Mouse (Mus musculus): Measurements from ENCODE around the gene Isl2. TPM values are rescaled to one million over a fixed set of nuclear protein-coding genes. Genes with fewer than 3 reads are reported as not detected.

Isl2 gene
- polyA plus RNA-seq, 1 experiment from 2014 or later: not detected

DNA sequence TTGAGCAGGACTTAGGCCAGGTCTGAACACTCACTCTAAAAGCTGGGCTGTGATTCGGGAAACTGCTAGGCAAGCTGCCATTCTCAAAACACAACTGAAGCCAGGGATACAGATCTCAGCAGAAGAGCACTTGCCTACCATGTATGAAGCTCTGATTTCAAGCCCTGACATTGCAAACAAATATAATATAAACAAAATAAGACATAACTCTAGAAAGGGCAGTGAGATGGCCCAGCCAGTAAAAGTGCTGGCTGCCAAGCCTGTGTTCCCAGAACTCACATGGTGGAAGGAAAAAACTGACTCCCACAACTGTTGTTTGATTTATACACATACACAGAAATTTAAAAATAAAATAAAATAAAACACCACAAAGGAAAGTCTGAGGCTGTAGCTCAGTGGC, 32.6 kb downstream of the Isl2 start:
- Histone ChIP-seq H3K4me1 (ENCODE audit: control insufficient read depth, insufficient read depth, low read length) (no peaks in the 10 kb centered on the region), H3K9me3 (ENCODE audit: control insufficient read depth, low read length) (no peaks in the 10 kb centered on the region), H3K4me3 (ENCODE audit: low read length) (no peak overlapping the region), H3K36me3 (ENCODE audit: control insufficient read depth, insufficient read depth, low read length) (no peaks in the 10 kb centered on the region), H3K27me3 (ENCODE audit: control insufficient read depth, insufficient read depth, low read length) (no peaks in the 10 kb centered on the region), H3K9ac (ENCODE audit: low read depth, low read length) (no peak overlapping the region), H3K27ac (ENCODE audit: low read depth, low read length) (no peak overlapping the region), H3K4me2 (replicated peaks; ENCODE audit: low read depth, low read length) (no peak overlapping the region)
- 84% methylated on average over 1 of the region's 1 CpGs for WGBS
- ATAC-seq (ENCODE audit: low FRiP score, low TSS enrichment): no peak

DNA sequence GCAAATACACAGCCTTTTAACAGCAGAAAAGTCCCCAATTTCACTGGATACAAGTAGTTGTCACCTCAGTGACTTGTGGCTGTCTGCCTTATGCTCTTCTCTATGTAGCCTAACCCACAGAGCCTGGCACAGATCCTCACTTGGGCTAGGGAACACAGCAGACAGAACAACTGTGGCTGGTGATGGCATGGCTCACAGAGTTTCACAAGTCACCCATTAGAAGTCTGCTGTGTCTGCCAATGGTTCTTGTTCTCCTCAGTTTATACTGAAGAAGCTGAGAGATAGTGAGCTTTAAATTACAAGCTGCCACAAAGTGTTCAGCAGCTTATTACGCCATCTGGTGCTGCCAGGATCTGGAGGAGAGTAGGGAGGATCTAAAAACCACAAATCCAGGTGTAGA, 38.1 kb downstream of the Isl2 start:
- no peaks in the 10 kb centered on the region for H3K27me3 ChIP-seq (ENCODE audit: control insufficient read depth, insufficient read depth, low read length)
- H3K9me3 ChIP-seq (ENCODE audit: control insufficient read depth, low read length): no peaks in the 10 kb centered on the region
- no peaks in the 10 kb centered on the region for H3K4me1 ChIP-seq (ENCODE audit: control insufficient read depth, insufficient read depth, low read length)
- H3K9ac ChIP-seq (ENCODE audit: low read depth, low read length): no peak overlapping the region
- H3K4me3 ChIP-seq (ENCODE audit: low read length): no peak overlapping the region
- ATAC-seq (ENCODE audit: low FRiP score, low TSS enrichment): no peak
- whole genome bisulfite sequencing: 63% methylated on average over 1 of the region's 1 CpGs
- H3K36me3 ChIP-seq (ENCODE audit: control insufficient read depth, insufficient read depth, low read length): no peaks in the 10 kb centered on the region
- no peak overlapping the region for H3K27ac ChIP-seq (ENCODE audit: low read depth, low read length)
- H3K4me2 ChIP-seq (replicated peaks; ENCODE audit: low read depth, low read length): no peak overlapping the region

DNA sequence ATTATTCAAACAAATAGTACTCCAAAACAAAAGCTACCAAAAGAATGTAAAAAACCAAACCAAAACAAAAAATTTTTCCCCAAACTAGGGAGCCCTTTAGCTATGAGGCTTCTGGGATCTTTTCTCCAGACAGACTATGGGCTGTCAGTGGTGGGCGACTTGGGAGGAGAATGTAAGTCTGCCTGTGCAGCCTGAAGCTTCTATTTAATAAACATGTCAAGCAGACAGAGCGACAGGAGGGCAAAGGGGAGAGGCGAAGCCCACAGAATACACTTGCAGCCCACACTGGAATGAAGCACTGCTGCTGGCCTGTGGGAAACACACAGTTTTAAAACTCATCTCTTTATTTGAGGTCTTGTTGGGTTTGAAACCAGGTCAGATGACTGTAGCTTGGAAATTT, 42.9 kb downstream of the Isl2 start:
- no peaks in the 10 kb centered on the region for H3K4me1 ChIP-seq (ENCODE audit: control insufficient read depth, insufficient read depth, low read length)
- H3K27me3 ChIP-seq (ENCODE audit: control insufficient read depth, insufficient read depth, low read length): no peaks in the 10 kb centered on the region
- H3K9me3 ChIP-seq (ENCODE audit: control insufficient read depth, low read length): no peaks in the 10 kb centered on the region
- H3K9ac ChIP-seq (ENCODE audit: low read depth, low read length): no peak overlapping the region
- no peak overlapping the region for H3K4me2 ChIP-seq (replicated peaks; ENCODE audit: low read depth, low read length)
- no peak overlapping the region for H3K4me3 ChIP-seq (ENCODE audit: low read length)
- H3K27ac ChIP-seq (ENCODE audit: low read depth, low read length): no peak overlapping the region
- H3K36me3 ChIP-seq (ENCODE audit: control insufficient read depth, insufficient read depth, low read length): no peaks in the 10 kb centered on the region
- WGBS: 18% methylated on average over 3 of the region's 3 CpGs
- ATAC-seq (ENCODE audit: low FRiP score, low TSS enrichment): no peak

DNA sequence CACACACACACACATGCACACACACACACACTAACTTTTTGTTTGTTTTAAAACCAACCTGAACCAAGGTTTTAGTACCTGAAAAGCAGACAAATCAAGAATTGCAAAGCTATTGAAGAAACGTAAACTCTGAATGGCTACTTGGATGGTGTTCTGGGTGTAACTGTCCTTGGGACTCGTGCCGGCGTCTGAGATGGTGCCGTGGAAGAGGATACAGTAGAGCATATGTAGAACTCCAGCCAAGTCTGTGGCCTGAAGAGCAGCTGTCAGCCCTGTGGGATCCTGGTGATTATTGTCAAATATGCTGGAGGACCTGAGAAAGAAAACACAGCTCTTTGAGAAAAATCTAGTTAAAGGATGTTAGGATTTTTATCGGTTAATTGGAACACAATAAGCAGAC, 47.7 kb downstream of the Isl2 start:
- H3K4me1 ChIP-seq (ENCODE audit: control insufficient read depth, insufficient read depth, low read length): no peaks in the 10 kb centered on the region
- no peak overlapping the region for H3K4me3 ChIP-seq (ENCODE audit: low read length)
- H3K9ac ChIP-seq (ENCODE audit: low read depth, low read length): no peak overlapping the region
- no peak for ATAC-seq (ENCODE audit: low FRiP score, low TSS enrichment)
- no peak overlapping the region for H3K27ac ChIP-seq (ENCODE audit: low read depth, low read length)
- WGBS: 98% methylated on average over 6 of the region's 6 CpGs
- no peak overlapping the region for H3K4me2 ChIP-seq (replicated peaks; ENCODE audit: low read depth, low read length)
- H3K9me3 ChIP-seq (ENCODE audit: control insufficient read depth, low read length): no peaks in the 10 kb centered on the region
- H3K27me3 ChIP-seq (ENCODE audit: control insufficient read depth, insufficient read depth, low read length): no peaks in the 10 kb centered on the region
- H3K36me3 ChIP-seq (ENCODE audit: control insufficient read depth, insufficient read depth, low read length): no peaks in the 10 kb centered on the region

Other genes starting within 250 kb of the Isl2 start
- gene Nrg4, start 211.8 kb upstream of the Isl2 start, polyA plus RNA-seq (2014; fragmentation: Nextera tagmentation; extraction: Ambion mirVana): 0.86 and 1.3 TPM in 2 replicates
- gene Tmem266, start 211.8 kb upstream of the Isl2 start, polyA plus RNA-seq (2014; fragmentation: Nextera tagmentation; extraction: Ambion mirVana): 0.09 and 0.39 TPM in 2 replicates
- 189 and 190 TPM in 2 replicates for gene Etfa, start 26.4 kb upstream of the Isl2 start, polyA plus RNA-seq (2014; fragmentation: Nextera tagmentation; extraction: Ambion mirVana)